Mouse (Mus musculus) lung, embryonic 14.5 days (tissue): ENCODE data around the gene Sec31b. TPM values are rescaled to one million over a fixed set of nuclear protein-coding genes. Genes with fewer than 3 reads are reported as not detected.

Experiments
- ATAC-seq: fragments of 200-750 bp; cut with Nextera tagmentation; 2 replicates; pipeline ENCODE4 v1.8.0; 2017; ENCODE audit warnings: mild to moderate bottlenecking, moderate TSS enrichment, moderate library complexity; ENCODE audit not compliant: insufficient read depth
- DNase-seq: peaks from one replicate; pipeline ENCODE4 v3.0.0-alpha.2; 2015
- H3K27ac ChIP-seq: fragments of 300-500 bp; sonication (generic); 2 replicates; pipeline ENCODE4 v1.5.1; 2014; ENCODE audit warnings: low read depth, mild to moderate bottlenecking, moderate library complexity
- H3K27me3 ChIP-seq: fragments of 300-500 bp; sonication (generic); 2 replicates; pipeline ENCODE4 v1.6.1; 2014; ENCODE audit warnings: low read length, control low read depth; ENCODE audit not compliant: insufficient read depth
- H3K36me3 ChIP-seq: fragments of 300-500 bp; sonication (generic); 2 replicates; pipeline ENCODE4 v1.6.1; 2014; ENCODE audit warnings: control low read depth; ENCODE audit not compliant: insufficient read depth
- H3K4me1 ChIP-seq: fragments of 300-500 bp; sonication (generic); 2 replicates; pipeline ENCODE4 v1.6.1; 2014; ENCODE audit warnings: antibody characterized with exemption, control low read depth; ENCODE audit not compliant: insufficient read depth
- H3K4me2 ChIP-seq: fragments of 300-500 bp; sonication (generic); 2 replicates; pipeline ENCODE4 v1.6.1; 2014; ENCODE audit warnings: mild to moderate bottlenecking
- H3K4me3 ChIP-seq: fragments of 300-500 bp; sonication (generic); 2 replicates; pipeline ENCODE4 v1.5.1; 2014; ENCODE audit warnings: low read depth, low read length
- H3K9ac ChIP-seq: fragments of 300-500 bp; sonication (generic); 2 replicates; pipeline ENCODE4 v1.6.1; 2014
- H3K9me3 ChIP-seq: fragments of 300-500 bp; sonication (generic); 2 replicates; pipeline ENCODE4 v1.6.1; 2016; ENCODE audit warnings: low read depth, low read length, control low read depth
- CTCF ChIP-seq: IDR thresholded peaks from 2 replicates; pipeline ENCODE4 v1.5.1; 2016; ENCODE audit warnings: antibody characterized with exemption, low read depth
- WGBS: fragments of 180-500 bp; shearing (Covaris S2); extraction: QIAGEN DNeasy Blood & Tissue Kit; methylation state at CpG from one replicate; pipeline ENCODE4 v1.1.7; 2014; 5-methylcytosine and 5-hydroxymethylcytosine counted together
- polyA plus RNA-seq: library from polyadenylated mRNA; unstranded; fragments of >200 nt; fragmentation: Nextera tagmentation; extraction: Ambion mirVana; gene quantifications from 2 replicates; pipeline ENCODE4 v1.2.1, GENCODE M21; 2014

Gene Sec31b
- polyA plus RNA-seq, 1 experiment from 2014 or later, result 0.45 TPM

DNA sequence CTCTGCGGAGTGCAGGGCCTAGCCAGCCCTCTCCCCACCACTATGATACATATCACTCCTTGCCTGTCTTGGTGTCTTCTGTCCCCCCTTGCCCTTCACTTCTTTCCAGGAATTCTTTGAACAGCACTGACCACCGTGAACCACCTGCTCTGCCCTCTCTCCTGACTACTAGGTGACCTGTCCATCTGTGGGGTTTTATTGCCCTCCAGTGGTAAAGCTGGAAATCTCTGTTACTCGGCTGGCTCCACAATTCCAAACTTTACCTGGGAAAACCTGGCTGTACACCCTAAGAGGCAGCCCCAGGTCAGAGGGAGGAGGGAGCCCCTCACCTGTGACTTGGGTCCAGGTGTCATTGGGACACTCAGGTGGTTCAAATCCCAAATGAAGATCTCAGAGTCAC lies 10.3 kb downstream of the Sec31b start:
- peak; percentile 69 for TF ChIP-seq CTCF
- no peaks in the 10 kb centered on the region for H3K9me3 ChIP-seq
- peak; percentile 42 for DNase-seq
- H3K4me3 ChIP-seq, result no peak overlapping the region
- no peak overlapping the region for H3K9ac ChIP-seq
- H3K36me3 ChIP-seq, result no peaks in the 10 kb centered on the region
- WGBS, result 21% methylated on average over 3 of the region's 3 CpGs
- no peaks in the 10 kb centered on the region for H3K4me1 ChIP-seq
- no peak for ATAC-seq
- no peak overlapping the region for H3K4me2 ChIP-seq
- no peak overlapping the region for H3K27ac ChIP-seq
- no peaks in the 10 kb centered on the region for H3K27me3 ChIP-seq

DNA sequence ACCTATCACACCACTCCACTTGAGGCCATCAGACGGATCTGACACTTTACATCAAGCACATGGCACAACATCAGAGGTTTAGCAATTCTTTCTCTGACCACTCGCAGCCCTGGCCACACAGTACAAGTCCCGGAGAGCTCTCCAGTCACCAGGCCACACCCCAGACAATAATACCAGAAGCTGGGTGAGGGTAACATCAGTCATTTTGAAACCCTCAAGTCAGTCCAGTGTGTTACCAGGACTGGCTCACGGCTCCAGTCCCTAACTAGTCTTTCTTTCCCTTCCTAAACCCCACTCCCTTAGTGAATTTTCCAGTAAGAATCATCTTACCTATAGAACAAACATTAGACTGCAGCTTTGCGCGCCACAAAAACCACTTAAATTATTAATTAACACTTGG lies 15.6 kb downstream of the Sec31b start:
- ATAC-seq (no peak), DNase-seq (no peak)
- H3K4me1 ChIP-seq, result no peaks in the 10 kb centered on the region
- no peaks in the 10 kb centered on the region for H3K27me3 ChIP-seq
- H3K9me3 ChIP-seq, result no peaks in the 10 kb centered on the region
- H3K4me2 ChIP-seq, result no peak overlapping the region
- no peak overlapping the region for H3K9ac ChIP-seq
- no peak overlapping the region for H3K4me3 ChIP-seq
- no peak for TF ChIP-seq CTCF
- no peak overlapping the region for H3K27ac ChIP-seq
- WGBS, result 57% methylated on average over 6 of the region's 6 CpGs
- no peaks in the 10 kb centered on the region for H3K36me3 ChIP-seq

DNA sequence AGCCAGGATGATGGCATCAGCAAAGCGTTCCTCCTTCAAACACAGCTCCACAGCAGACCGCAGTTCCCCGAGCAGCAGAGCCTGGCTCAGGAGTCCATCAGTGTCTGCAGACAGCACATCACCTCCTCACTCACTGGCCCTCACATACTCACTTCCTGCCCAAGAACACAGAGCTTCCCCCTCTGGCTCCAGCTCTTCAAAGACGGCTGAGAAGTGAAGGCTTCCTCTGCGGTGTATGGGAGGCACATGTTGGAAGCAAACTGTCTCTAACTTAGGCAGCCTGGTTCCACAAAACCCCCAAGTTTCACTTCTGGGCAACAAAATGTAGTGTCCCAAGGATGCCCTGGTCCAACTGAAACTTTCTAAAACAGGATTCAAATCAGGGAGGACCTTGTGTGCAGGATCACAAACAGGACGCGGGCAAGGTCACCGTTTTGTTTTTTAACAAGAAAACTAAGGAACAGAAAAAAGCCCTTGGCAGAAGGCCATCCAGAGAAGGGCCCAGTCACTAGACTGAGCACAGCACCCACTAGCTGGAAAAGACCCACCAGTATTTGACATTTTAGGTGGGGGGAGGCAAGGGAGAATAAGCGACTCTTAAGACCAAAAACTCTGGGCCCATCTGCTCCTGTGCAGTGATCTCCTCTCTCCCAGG lies 20.0 kb downstream of the Sec31b start:
- H3K9me3 ChIP-seq, result no peaks in the 10 kb centered on the region
- ATAC-seq, result no peak
- no peak overlapping the region for H3K9ac ChIP-seq
- H3K27me3 ChIP-seq, result no peaks in the 10 kb centered on the region
- H3K4me1 ChIP-seq, result no peaks in the 10 kb centered on the region
- H3K4me2 ChIP-seq, result no peak overlapping the region
- no peaks in the 10 kb centered on the region for H3K36me3 ChIP-seq
- DNase-seq, result no peak
- 60% methylated on average over 9 of the region's 9 CpGs for WGBS
- H3K27ac ChIP-seq, result no peak overlapping the region
- no peak overlapping the region for H3K4me3 ChIP-seq
- no peak for TF ChIP-seq CTCF

DNA sequence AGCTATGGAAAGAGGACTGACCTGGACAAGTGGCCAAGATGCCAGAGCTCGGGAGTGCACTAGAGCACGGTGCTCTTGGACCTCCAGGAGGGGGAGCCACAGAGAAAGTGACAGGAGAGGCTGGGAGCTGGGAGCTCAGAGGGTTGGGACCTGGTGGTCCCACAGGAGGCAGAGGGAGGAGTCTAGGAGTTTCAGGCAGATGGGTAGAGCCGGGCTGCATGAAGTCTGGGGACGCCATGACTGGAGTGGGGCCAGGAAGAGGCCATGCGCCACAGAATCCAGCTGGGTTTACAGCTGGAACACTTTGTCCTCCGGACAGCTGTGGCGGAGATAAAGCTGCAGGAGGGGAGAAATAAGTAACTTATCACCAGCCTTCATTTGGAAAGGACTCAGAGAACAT lies 26.5 kb downstream of the Sec31b start:
- Histone ChIP-seq H3K27me3 (peaks cover 3% of the 10 kb centered on the region), H3K4me1 (peaks cover 16% of the 10 kb centered on the region), H3K36me3 (no peaks in the 10 kb centered on the region), H3K4me3 (no peak overlapping the region), H3K9me3 (no peaks in the 10 kb centered on the region), H3K4me2 (no peak overlapping the region), H3K27ac (no peak overlapping the region), H3K9ac (no peak overlapping the region)
- 16% methylated on average over 7 of the region's 7 CpGs for WGBS
- peak; percentile 91 for DNase-seq
- peak; percentile 83 for ATAC-seq
- peak; percentile 47 for TF ChIP-seq CTCF

DNA sequence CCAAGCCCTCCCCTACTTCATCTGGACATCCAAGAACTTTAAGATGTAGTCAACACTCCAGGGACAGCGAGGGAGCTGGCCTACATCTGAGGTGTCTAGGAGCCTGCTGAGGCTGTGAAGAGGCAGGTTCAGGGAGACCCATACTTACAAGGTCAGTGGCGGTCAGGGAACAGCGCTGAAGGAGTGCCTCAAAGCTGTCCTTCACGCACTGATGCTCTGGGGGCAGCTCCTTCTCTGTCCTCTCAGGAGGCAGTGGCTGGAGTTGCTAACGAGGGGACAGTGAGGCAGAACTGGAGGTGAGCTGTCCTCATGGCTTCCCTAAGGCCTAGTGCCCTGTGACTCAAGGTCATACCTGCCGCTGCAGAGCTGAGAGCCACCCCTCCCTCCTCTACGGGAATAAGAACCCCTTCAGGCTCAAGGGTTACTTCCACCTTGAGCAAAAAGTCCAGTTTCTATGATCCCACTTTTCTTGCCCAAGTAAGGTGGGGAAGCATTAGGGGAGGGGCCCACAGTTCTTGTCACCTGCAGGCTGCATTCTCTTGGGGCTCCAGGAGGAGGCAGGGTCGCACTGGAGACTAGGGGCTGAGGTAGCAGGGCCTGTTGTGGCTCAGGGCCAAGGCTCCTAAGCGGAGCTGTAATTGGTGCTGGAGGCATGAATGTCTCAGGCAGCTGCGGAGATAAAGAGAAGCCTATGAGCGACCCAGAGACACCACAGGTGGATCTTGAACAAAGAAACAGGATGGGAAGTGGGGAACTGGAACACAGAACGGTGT lies 27.5 kb downstream of the Sec31b start:
- no peak for ATAC-seq
- 58% methylated on average over 12 of the region's 12 CpGs for WGBS
- peak; percentile 38 for DNase-seq
- Histone ChIP-seq H3K9me3 (no peaks in the 10 kb centered on the region), H3K27me3 (peaks cover 13% of the 10 kb centered on the region), H3K36me3 (no peaks in the 10 kb centered on the region), H3K4me2 (no peak overlapping the region), H3K4me1 (peaks cover 19% of the 10 kb centered on the region), H3K9ac (no peak overlapping the region), H3K4me3 (no peak overlapping the region), H3K27ac (no peak overlapping the region)
- peak; percentile 50 for TF ChIP-seq CTCF

DNA sequence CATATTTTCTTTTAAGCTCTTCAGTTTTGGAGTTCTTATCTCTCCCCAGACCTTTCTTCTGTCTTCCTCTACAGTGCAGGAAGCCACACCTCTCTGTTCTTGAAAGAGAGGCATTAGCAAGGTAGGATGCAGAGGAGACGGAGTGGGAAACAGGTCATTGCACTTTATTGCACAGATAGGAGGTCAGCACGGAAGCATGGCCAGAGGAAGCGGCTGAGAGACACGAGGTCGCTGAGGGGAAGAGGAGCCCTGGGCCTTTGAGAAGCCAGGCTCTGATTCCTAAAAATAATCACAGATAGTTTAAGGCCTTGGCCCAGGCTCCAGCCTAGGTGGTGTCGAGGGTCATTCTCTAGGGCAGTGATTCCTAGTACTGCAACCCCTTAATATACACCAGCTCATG lies 29.9 kb downstream of the Sec31b start:
- H3K27me3 ChIP-seq, result peaks cover 37% of the 10 kb centered on the region
- no peak for ATAC-seq
- no peak overlapping the region for H3K4me3 ChIP-seq
- 45% methylated on average over 6 of the region's 6 CpGs for WGBS
- DNase-seq, result no peak
- no peak overlapping the region for H3K9ac ChIP-seq
- no peak for TF ChIP-seq CTCF
- no peaks in the 10 kb centered on the region for H3K9me3 ChIP-seq
- H3K27ac ChIP-seq, result no peak overlapping the region
- no peak overlapping the region for H3K4me2 ChIP-seq
- no peaks in the 10 kb centered on the region for H3K36me3 ChIP-seq
- H3K4me1 ChIP-seq, result peaks cover 27% of the 10 kb centered on the region

DNA sequence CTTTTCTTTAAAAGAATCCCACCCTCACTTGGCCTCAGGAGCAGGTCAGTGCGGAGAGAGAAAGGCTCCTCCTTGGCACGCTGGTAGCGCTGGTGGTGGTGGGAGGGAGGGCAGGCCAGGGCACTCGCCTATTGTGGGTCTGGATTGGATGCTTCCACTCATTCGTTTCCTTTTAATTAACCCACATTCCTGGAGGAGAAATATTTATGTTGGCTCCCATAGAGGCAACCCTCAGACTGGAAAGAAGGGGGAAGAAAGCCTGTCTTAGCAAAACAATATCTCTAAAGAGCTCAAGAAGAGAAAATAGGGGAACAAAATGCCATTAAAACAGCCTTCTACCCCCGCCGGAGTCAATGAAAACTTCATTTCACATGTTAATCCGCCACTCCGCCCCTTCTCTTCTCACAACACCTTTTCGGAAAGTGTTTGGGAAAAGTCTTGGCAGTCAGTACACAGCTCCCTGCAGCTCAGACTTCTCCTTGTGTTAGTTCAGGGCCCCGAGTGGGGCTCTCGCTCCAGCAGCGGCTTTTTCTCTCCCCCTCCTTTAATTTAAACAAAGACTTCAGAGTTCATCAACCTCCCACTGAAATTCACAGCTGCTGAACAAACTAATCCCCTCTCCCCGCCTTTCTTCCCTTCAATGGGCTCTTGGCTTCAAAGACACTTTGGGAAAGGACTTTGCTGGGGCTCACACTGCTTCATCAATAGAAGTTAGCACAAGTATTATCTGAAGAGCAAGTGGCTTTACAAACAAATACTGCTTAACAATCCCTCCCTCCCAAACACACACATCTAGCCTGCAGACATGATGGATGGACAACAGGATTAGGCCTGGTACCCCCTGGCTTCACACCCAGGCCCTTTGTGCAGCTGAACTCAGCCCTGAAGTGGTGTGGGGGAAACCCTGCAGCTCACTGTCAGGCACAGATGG lies 30.9 kb downstream of the Sec31b start:
- 8% methylated on average over 14 of the region's 14 CpGs for WGBS
- Histone ChIP-seq H3K27me3 (peaks cover 47% of the 10 kb centered on the region), H3K9me3 (no peaks in the 10 kb centered on the region), H3K4me2 (peak overlapping the region; percentile 20; the same call in 1 of the 2 replicates), H3K36me3 (no peaks in the 10 kb centered on the region), H3K4me1 (peaks cover 24% of the 10 kb centered on the region), H3K9ac (no peak overlapping the region), H3K4me3 (no peak overlapping the region), H3K27ac (no peak overlapping the region)
- peak; percentile 22; the same call in 1 of the 2 replicates for ATAC-seq
- peak; percentile 76 for DNase-seq
- TF ChIP-seq CTCF, result 0 out of 2 replicates have a peak, but pooled peaks have one; percentile 22
